Mouse (Mus musculus) hindbrain, postnatal 0 days (tissue): ENCODE measurements around the gene Tgfa. TPM values are rescaled to one million over a fixed set of nuclear protein-coding genes. Genes with fewer than 3 reads are reported as not detected.

Experiments
- ATAC-seq: fragments of 200-750 bp; cut with Nextera tagmentation; 2 replicates; pipeline ENCODE4 v1.8.0; 2017; ENCODE audit warnings: mild to moderate bottlenecking, moderate TSS enrichment, moderate library complexity
- DNase-seq: peaks from one replicate; pipeline ENCODE4 v3.0.0-alpha.2; 2015; ENCODE audit warnings: low spot score
- H3K27ac ChIP-seq: fragments of 300-500 bp; sonication (generic); 2 replicates; pipeline ENCODE4 v1.5.1; 2014; ENCODE audit warnings: mild to moderate bottlenecking
- H3K27me3 ChIP-seq: fragments of 300-500 bp; sonication (generic); 2 replicates; pipeline ENCODE4 v1.6.1; 2014; ENCODE audit warnings: low read length, mixed read lengths; ENCODE audit not compliant: insufficient read depth
- H3K36me3 ChIP-seq: fragments of 300-500 bp; sonication (generic); 2 replicates; pipeline ENCODE4 v1.6.1; 2014; ENCODE audit warnings: low read length, mixed read lengths; ENCODE audit not compliant: insufficient read depth
- H3K4me1 ChIP-seq: fragments of 300-500 bp; sonication (generic); 2 replicates; pipeline ENCODE4 v1.6.1; 2014; ENCODE audit warnings: antibody characterized with exemption, low read length, mixed read lengths; ENCODE audit not compliant: insufficient read depth
- H3K4me2 ChIP-seq: fragments of 300-500 bp; sonication (generic); 2 replicates; pipeline ENCODE4 v1.6.1; 2014; ENCODE audit warnings: low read depth, mild to moderate bottlenecking, low read length, moderate library complexity, mixed read lengths
- H3K4me3 ChIP-seq: fragments of 300-500 bp; sonication (generic); 2 replicates; pipeline ENCODE4 v1.5.1; 2014; ENCODE audit warnings: low read length
- H3K9ac ChIP-seq: fragments of 300-500 bp; sonication (generic); replicated peaks from 2 replicates; pipeline ENCODE4 v1.6.1; 2014; ENCODE audit warnings: mild to moderate bottlenecking, low read length, moderate library complexity, mixed read lengths
- H3K9me3 ChIP-seq: fragments of 300-500 bp; sonication (generic); 2 replicates; pipeline ENCODE4 v1.6.1; 2016; ENCODE audit warnings: low read length, mixed read lengths
- CTCF ChIP-seq: IDR thresholded peaks from 2 replicates; pipeline ENCODE4 v1.5.1; 2016; ENCODE audit warnings: antibody characterized with exemption, control low read depth, low read depth
- WGBS: fragments of 180-500 bp; shearing (Covaris S2); extraction: QIAGEN DNeasy Blood & Tissue Kit; methylation state at CpG from one replicate; pipeline ENCODE4 v1.1.7; 2014; 5-methylcytosine and 5-hydroxymethylcytosine counted together
- polyA plus RNA-seq: library from polyadenylated mRNA; unstranded; fragments of >200 nt; fragmentation: Nextera tagmentation; extraction: Ambion mirVana; gene quantifications from 2 replicates; pipeline ENCODE4 v1.2.1, GENCODE M21; 2015
- total RNA-seq: library from RNA; depleted of rRNA; stranded (reverse); fragments of >200 nt; gene quantifications from 2 replicates; pipeline ENCODE4 v1.2.3, GENCODE M21; 2014

Gene Tgfa
- total and polyA plus RNA-seq, 2 experiments from 2014 or later: 14.2 to 40.5 TPM

DNA sequence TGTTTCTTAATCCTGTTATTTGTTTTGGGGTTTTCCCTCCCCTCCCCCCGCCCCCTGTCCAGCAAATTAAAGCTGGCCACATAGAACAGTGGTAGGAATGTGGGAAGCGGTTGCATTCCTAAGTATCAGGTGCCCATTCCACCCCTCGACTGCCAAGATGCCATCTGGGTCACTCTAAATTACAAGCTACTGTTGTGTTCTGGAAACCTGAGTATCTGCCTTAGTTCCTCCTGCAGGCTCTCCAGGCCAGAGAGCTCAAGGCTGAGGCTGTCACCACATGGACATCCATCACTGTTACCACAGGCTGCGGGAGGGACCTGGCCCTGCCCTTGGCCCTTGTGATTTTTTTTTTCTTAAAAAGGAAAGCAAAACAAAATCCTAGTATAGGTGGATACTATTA is 25.9 kb upstream of the Tgfa start:
- TF ChIP-seq CTCF: no peak
- Histone ChIP-seq H3K4me1 (no peaks in the 10 kb centered on the region), H3K27me3 (no peaks in the 10 kb centered on the region), H3K4me3 (no peak overlapping the region), H3K9ac (no peak overlapping the region), H3K9me3 (no peaks in the 10 kb centered on the region), H3K27ac (no peak overlapping the region), H3K36me3 (no peaks in the 10 kb centered on the region), H3K4me2 (no peak overlapping the region)
- ATAC-seq (no peak), DNase-seq (no peak)
- 72% methylated on average over 4 of the region's 4 CpGs for WGBS

DNA sequence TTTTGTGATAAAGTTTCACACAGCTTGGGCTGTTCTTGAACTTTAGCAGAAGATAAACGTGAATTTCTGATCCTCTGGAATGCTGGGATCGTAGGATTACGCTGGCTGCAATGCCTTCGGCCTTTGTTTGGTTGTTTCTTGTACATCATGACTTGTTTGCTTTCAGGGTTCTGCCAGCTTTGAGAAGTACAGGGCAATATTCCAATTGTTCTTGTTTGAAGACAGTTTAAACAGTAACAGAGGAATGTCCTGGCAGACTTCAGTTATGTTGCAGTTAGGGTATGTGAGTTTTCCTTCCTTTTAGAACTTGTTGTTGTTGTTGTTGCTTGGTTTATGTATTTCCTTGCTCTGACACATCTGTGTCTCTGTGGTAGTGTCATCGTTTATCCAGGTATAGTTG is 18.8 kb upstream of the Tgfa start:
- Histone ChIP-seq H3K9me3 (no peaks in the 10 kb centered on the region), H3K36me3 (no peaks in the 10 kb centered on the region), H3K4me3 (no peak overlapping the region), H3K4me2 (no peak overlapping the region), H3K4me1 (no peaks in the 10 kb centered on the region), H3K9ac (no peak overlapping the region), H3K27me3 (no peaks in the 10 kb centered on the region), H3K27ac (no peak overlapping the region)
- DNase-seq: no peak
- no peak for ATAC-seq
- 79% methylated on average over 5 of the region's 5 CpGs for WGBS
- no peak for TF ChIP-seq CTCF

DNA sequence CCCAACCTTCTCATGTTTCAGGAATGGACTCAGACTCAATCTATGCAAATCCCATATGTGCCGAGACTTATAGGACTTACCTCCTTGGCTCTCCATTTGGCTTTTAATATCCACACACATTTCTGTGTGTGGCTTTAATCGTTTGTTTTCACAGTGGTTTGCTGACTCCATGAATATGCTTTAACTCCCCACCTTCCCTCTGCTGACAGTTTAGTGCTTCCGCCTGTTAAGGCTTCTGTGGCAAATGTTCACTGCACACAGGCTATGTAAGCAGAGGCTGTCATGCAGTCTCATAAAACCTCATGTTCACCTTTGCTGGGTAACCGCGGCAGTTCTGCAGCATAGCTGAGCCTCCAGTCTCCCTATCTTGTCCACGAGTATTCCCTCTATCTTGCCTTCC is 18.3 kb upstream of the Tgfa start:
- no peak overlapping the region for H3K27ac ChIP-seq
- no peaks in the 10 kb centered on the region for H3K27me3 ChIP-seq
- no peaks in the 10 kb centered on the region for H3K9me3 ChIP-seq
- no peaks in the 10 kb centered on the region for H3K4me1 ChIP-seq
- ATAC-seq (no peak), DNase-seq (no peak)
- H3K9ac ChIP-seq: no peak overlapping the region
- H3K4me3 ChIP-seq: no peak overlapping the region
- TF ChIP-seq CTCF: no peak
- no peak overlapping the region for H3K4me2 ChIP-seq
- 80% methylated on average over 6 of the region's 6 CpGs for WGBS
- no peaks in the 10 kb centered on the region for H3K36me3 ChIP-seq

DNA sequence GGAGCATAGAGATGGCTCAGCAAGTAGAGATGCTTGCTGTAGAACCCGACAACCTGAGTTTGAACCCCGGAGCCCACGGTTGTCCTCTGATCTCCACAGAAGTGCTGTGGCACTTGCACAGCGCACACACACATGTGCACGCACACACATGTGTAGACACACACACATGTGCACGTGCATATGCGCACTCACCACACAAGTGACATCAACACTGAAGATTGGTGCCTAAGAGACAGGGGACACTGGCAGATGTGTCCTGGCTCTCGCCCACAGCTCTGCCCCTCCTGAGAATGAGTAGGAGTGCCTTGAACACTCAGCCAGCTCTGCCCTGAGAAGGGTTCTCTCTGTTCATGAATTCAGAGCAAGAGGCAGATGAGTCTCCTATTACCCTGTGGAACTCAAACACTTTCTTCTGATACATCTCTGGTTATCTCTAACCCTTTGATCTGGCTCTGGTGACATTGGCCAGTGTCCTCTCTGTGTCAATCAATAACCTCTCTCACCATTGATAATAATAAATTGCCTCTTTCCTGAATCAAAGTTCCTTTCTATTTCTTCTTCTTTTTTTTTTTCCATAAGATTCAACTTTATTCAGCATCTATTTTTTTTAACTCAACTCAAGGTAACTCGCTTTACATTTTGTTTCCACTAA is 17.6 kb upstream of the Tgfa start:
- ATAC-seq (no peak), DNase-seq (no peak)
- no peak overlapping the region for H3K4me3 ChIP-seq
- no peaks in the 10 kb centered on the region for H3K4me1 ChIP-seq
- 93% methylated on average over 9 of the region's 9 CpGs for WGBS
- H3K9ac ChIP-seq: no peak overlapping the region
- H3K27me3 ChIP-seq: no peaks in the 10 kb centered on the region
- H3K27ac ChIP-seq: no peak overlapping the region
- TF ChIP-seq CTCF: no peak
- no peak overlapping the region for H3K4me2 ChIP-seq
- H3K9me3 ChIP-seq: no peaks in the 10 kb centered on the region
- H3K36me3 ChIP-seq: no peaks in the 10 kb centered on the region

DNA sequence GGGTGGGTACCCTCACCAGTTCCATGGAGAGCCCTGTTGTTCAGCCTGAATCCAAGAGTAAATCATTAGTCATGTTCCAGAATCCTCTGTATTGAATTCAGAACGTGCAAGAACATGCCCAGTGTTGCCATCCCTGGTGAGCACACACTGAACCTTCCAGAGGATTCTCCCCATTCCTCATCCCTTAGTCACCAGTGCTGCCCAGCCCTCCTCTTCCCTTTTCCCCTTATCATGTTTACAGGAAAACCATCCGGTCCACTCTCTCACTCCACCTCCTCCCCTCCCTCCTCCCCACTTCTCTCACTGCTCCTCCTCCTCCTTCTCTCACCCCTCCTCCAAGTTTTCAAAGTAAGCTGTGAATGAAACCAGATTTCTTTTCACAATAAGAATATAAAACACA is 14.4 kb upstream of the Tgfa start:
- Histone ChIP-seq H3K4me2 (no peak overlapping the region), H3K27ac (no peak overlapping the region), H3K4me3 (no peak overlapping the region), H3K27me3 (no peaks in the 10 kb centered on the region), H3K9me3 (no peaks in the 10 kb centered on the region), H3K9ac (no peak overlapping the region), H3K36me3 (no peaks in the 10 kb centered on the region), H3K4me1 (no peaks in the 10 kb centered on the region)
- DNase-seq: no peak
- TF ChIP-seq CTCF: no peak
- no peak for ATAC-seq
- 60% methylated on average over 2 of the region's 2 CpGs for WGBS

DNA sequence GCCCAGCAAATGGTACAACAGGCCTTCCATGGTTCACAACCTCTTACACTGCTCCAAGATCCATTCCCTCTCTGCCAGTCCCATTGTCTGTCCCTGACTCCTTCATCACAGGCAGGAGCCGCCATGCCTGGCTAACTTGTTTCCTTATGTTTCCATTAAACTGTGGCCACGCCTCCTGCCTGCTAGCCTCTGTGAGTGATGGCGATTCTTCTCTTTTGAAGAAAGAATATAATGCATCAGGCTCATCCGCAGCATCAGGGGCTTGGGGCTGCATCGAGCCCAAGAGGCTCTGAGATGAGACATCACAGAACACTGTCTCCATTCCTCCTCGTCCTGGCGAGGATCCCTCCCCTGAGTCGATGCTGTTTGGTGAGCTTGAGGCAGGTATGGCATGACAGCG is 13.0 kb upstream of the Tgfa start:
- WGBS: 53% methylated on average over 9 of the region's 9 CpGs
- ATAC-seq: no peak
- no peak overlapping the region for H3K9ac ChIP-seq

DNA sequence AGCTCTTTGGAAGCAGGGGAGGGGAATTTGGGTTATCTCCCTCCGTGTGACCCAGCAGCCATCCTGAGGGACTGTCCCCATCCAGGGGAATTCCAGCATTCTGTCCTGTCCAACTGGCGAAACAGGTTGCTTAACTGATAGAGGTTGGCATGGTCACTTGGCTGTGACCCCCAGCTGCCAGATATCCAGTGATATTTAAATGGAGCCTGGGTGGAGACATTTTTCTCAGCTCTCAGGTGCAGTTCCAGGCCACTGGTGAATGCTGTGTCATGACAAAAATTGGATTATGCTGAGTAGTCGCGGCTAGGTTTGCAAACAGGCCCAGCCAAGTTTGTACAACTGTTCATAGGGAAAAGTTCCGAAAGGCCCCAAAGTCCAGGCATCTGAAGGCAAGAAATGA is 12.4 kb upstream of the Tgfa start:
- no peak overlapping the region for H3K4me3 ChIP-seq
- WGBS: 90% methylated on average over 5 of the region's 5 CpGs
- H3K4me2 ChIP-seq: no peak overlapping the region
- H3K4me1 ChIP-seq: no peaks in the 10 kb centered on the region
- H3K36me3 ChIP-seq: no peaks in the 10 kb centered on the region
- H3K9me3 ChIP-seq: no peaks in the 10 kb centered on the region
- ATAC-seq (no peak), DNase-seq (no peak)
- no peak overlapping the region for H3K9ac ChIP-seq
- TF ChIP-seq CTCF: no peak
- no peaks in the 10 kb centered on the region for H3K27me3 ChIP-seq
- no peak overlapping the region for H3K27ac ChIP-seq

More for the DNA sequence above, 13.0 kb upstream of the Tgfa start:
- Histone ChIP-seq H3K36me3 (no peaks in the 10 kb centered on the region), H3K4me2 (no peak overlapping the region), H3K27ac (no peak overlapping the region), H3K9me3 (no peaks in the 10 kb centered on the region), H3K4me3 (no peak overlapping the region), H3K27me3 (no peaks in the 10 kb centered on the region), H3K4me1 (no peaks in the 10 kb centered on the region)
- TF ChIP-seq CTCF: no peak
- no peak for DNase-seq
